Mouse (Mus musculus): ENCODE results near the gene Mapk1.

- TF ChIP-seq CTCF (IDR thresholded peaks at IDR 0.05; ENCODE audit: control insufficient read depth, insufficient read depth, low read length): no peak
- TF ChIP-seq POLR2A (IDR thresholded peaks at IDR 0.05; ENCODE audit: borderline replicate concordance, control insufficient read depth, low read depth, low read length): no peak
These were observed 18.0 kb upstream of the Mapk1 start for GRCm38 (mm10) chr16:16965149-16965548.

All from bone marrow, adult 2 months (tissue).